Mouse (Mus musculus): ENCODE results near the gene Psen2. TPM values are rescaled to one million over a fixed set of nuclear protein-coding genes. Genes with fewer than 3 reads are reported as not detected.

Gene Psen2
- polyA plus RNA-seq, 1 experiment from 2014 or later: 8.3 TPM

- Histone ChIP-seq H3K4me1 (ENCODE audit: control insufficient read depth, insufficient read depth, low read length) (peaks cover 6% of the 10 kb centered on the region; the same call in 1 of the 2 replicates), H3K27ac (replicated peaks; ENCODE audit: low read depth, low read length) (no peak overlapping the region), H3K36me3 (ENCODE audit: control insufficient read depth, insufficient read depth, low read length) (no peaks in the 10 kb centered on the region), H3K27me3 (ENCODE audit: control insufficient read depth, insufficient read depth, low read length) (no peaks in the 10 kb centered on the region), H3K4me3 (ENCODE audit: low read depth, low read length) (no peak overlapping the region), H3K4me2 (ENCODE audit: low read depth, severe bottlenecking) (no peak overlapping the region), H3K9me3 (ENCODE audit: control insufficient read depth, low read length) (no peaks in the 10 kb centered on the region), H3K9ac (ENCODE audit: low read length) (no peak overlapping the region)
- WGBS: 44% methylated on average over 4 of the region's 4 CpGs
- ATAC-seq (ENCODE audit: insufficient number of reproducible peaks, low FRiP score, low TSS enrichment, low read depth): no peak
- no peak for DNase-seq (ENCODE audit: low spot score)
Measured at GRCm38 (mm10) chr1:180300997-180301396, 37.8 kb upstream of the Psen2 start.

- DNase-seq (ENCODE audit: low spot score) (no peak), ATAC-seq (ENCODE audit: insufficient number of reproducible peaks, low FRiP score, low TSS enrichment, low read depth) (no peak)
- H3K4me2 ChIP-seq (ENCODE audit: low read depth, severe bottlenecking): no peak overlapping the region
- no peak overlapping the region for H3K4me3 ChIP-seq (ENCODE audit: low read depth, low read length)
- H3K4me1 ChIP-seq (ENCODE audit: control insufficient read depth, insufficient read depth, low read length): peaks cover 6% of the 10 kb centered on the region; the same call in 1 of the 2 replicates
- H3K27me3 ChIP-seq (ENCODE audit: control insufficient read depth, insufficient read depth, low read length): no peaks in the 10 kb centered on the region
- H3K9me3 ChIP-seq (ENCODE audit: control insufficient read depth, low read length): no peaks in the 10 kb centered on the region
- H3K27ac ChIP-seq (replicated peaks; ENCODE audit: low read depth, low read length): no peak overlapping the region
- 90% methylated on average over 4 of the region's 4 CpGs for WGBS
- no peak overlapping the region for H3K9ac ChIP-seq (ENCODE audit: low read length)
- H3K36me3 ChIP-seq (ENCODE audit: control insufficient read depth, insufficient read depth, low read length): no peaks in the 10 kb centered on the region
Measured at GRCm38 (mm10) chr1:180300292-180300691, 37.1 kb upstream of the Psen2 start.

GRCm38 (mm10) chr1:180299697-180300096 lies 36.5 kb upstream of the Psen2 start:
- H3K36me3 ChIP-seq (ENCODE audit: control insufficient read depth, insufficient read depth, low read length): no peaks in the 10 kb centered on the region
- no peak for ATAC-seq (ENCODE audit: insufficient number of reproducible peaks, low FRiP score, low TSS enrichment, low read depth)
- WGBS: 94% methylated on average over 4 of the region's 4 CpGs

GRCm38 (mm10) chr1:180296088-180296487 lies 32.9 kb upstream of the Psen2 start:
- Histone ChIP-seq H3K9ac (ENCODE audit: low read length) (no peak overlapping the region), H3K27me3 (ENCODE audit: control insufficient read depth, insufficient read depth, low read length) (no peaks in the 10 kb centered on the region), H3K4me3 (ENCODE audit: low read depth, low read length) (no peak overlapping the region), H3K4me2 (ENCODE audit: low read depth, severe bottlenecking) (no peak overlapping the region), H3K4me1 (ENCODE audit: control insufficient read depth, insufficient read depth, low read length) (peaks cover 6% of the 10 kb centered on the region; the same call in 1 of the 2 replicates), H3K36me3 (ENCODE audit: control insufficient read depth, insufficient read depth, low read length) (no peaks in the 10 kb centered on the region), H3K9me3 (ENCODE audit: control insufficient read depth, low read length) (no peaks in the 10 kb centered on the region), H3K27ac (replicated peaks; ENCODE audit: low read depth, low read length) (no peak overlapping the region)
- ATAC-seq (ENCODE audit: insufficient number of reproducible peaks, low FRiP score, low TSS enrichment, low read depth): no peak
- no peak for DNase-seq (ENCODE audit: low spot score)
- 94% methylated on average over 9 of the region's 9 CpGs for WGBS

More at GRCm38 (mm10) chr1:180299697-180300096, 36.5 kb upstream of the Psen2 start:
- H3K4me1 ChIP-seq (ENCODE audit: control insufficient read depth, insufficient read depth, low read length): peaks cover 6% of the 10 kb centered on the region; the same call in 1 of the 2 replicates
- DNase-seq (ENCODE audit: low spot score): no peak
- H3K27ac ChIP-seq (replicated peaks; ENCODE audit: low read depth, low read length): no peak overlapping the region
- no peaks in the 10 kb centered on the region for H3K9me3 ChIP-seq (ENCODE audit: control insufficient read depth, low read length)
- H3K27me3 ChIP-seq (ENCODE audit: control insufficient read depth, insufficient read depth, low read length): no peaks in the 10 kb centered on the region
- H3K4me2 ChIP-seq (ENCODE audit: low read depth, severe bottlenecking): no peak overlapping the region
- no peak overlapping the region for H3K4me3 ChIP-seq (ENCODE audit: low read depth, low read length)
- no peak overlapping the region for H3K9ac ChIP-seq (ENCODE audit: low read length)

GRCm38 (mm10) chr1:180290358-180290757 lies 27.1 kb upstream of the Psen2 start:
- no peak for ATAC-seq (ENCODE audit: insufficient number of reproducible peaks, low FRiP score, low TSS enrichment, low read depth)
- 87% methylated on average over 4 of the region's 4 CpGs for WGBS

GRCm38 (mm10) chr1:180289788-180290187 lies 26.6 kb upstream of the Psen2 start:
- peaks cover 25% of the 10 kb centered on the region for H3K4me1 ChIP-seq (ENCODE audit: control insufficient read depth, insufficient read depth, low read length)
- H3K36me3 ChIP-seq (ENCODE audit: control insufficient read depth, insufficient read depth, low read length): no peaks in the 10 kb centered on the region
- no peak overlapping the region for H3K4me2 ChIP-seq (ENCODE audit: low read depth, severe bottlenecking)
- no peaks in the 10 kb centered on the region for H3K9me3 ChIP-seq (ENCODE audit: control insufficient read depth, low read length)
- no peak overlapping the region for H3K27ac ChIP-seq (replicated peaks; ENCODE audit: low read depth, low read length)
- no peak for ATAC-seq (ENCODE audit: insufficient number of reproducible peaks, low FRiP score, low TSS enrichment, low read depth)
- no peaks in the 10 kb centered on the region for H3K27me3 ChIP-seq (ENCODE audit: control insufficient read depth, insufficient read depth, low read length)
- DNase-seq (ENCODE audit: low spot score): no peak
- WGBS: 73% methylated on average over 5 of the region's 5 CpGs
- H3K9ac ChIP-seq (ENCODE audit: low read length): no peak overlapping the region
- no peak overlapping the region for H3K4me3 ChIP-seq (ENCODE audit: low read depth, low read length)

More at GRCm38 (mm10) chr1:180290358-180290757, 27.1 kb upstream of the Psen2 start:
- H3K4me1 ChIP-seq (ENCODE audit: control insufficient read depth, insufficient read depth, low read length): peaks cover 21% of the 10 kb centered on the region
- H3K4me2 ChIP-seq (ENCODE audit: low read depth, severe bottlenecking): no peak overlapping the region
- no peak for DNase-seq (ENCODE audit: low spot score)
- no peak overlapping the region for H3K27ac ChIP-seq (replicated peaks; ENCODE audit: low read depth, low read length)
- no peaks in the 10 kb centered on the region for H3K36me3 ChIP-seq (ENCODE audit: control insufficient read depth, insufficient read depth, low read length)
- no peak overlapping the region for H3K9ac ChIP-seq (ENCODE audit: low read length)
- no peaks in the 10 kb centered on the region for H3K9me3 ChIP-seq (ENCODE audit: control insufficient read depth, low read length)
- no peaks in the 10 kb centered on the region for H3K27me3 ChIP-seq (ENCODE audit: control insufficient read depth, insufficient read depth, low read length)
- H3K4me3 ChIP-seq (ENCODE audit: low read depth, low read length): no peak overlapping the region

GRCm38 (mm10) chr1:180288872-180289468 lies 25.7 kb upstream of the Psen2 start:
- no peaks in the 10 kb centered on the region for H3K9me3 ChIP-seq (ENCODE audit: control insufficient read depth, low read length)
- no peak for ATAC-seq (ENCODE audit: insufficient number of reproducible peaks, low FRiP score, low TSS enrichment, low read depth)
- peaks cover 33% of the 10 kb centered on the region for H3K4me1 ChIP-seq (ENCODE audit: control insufficient read depth, insufficient read depth, low read length)
- no peaks in the 10 kb centered on the region for H3K36me3 ChIP-seq (ENCODE audit: control insufficient read depth, insufficient read depth, low read length)
- H3K4me2 ChIP-seq (ENCODE audit: low read depth, severe bottlenecking): no peak overlapping the region
- H3K4me3 ChIP-seq (ENCODE audit: low read depth, low read length): no peak overlapping the region
- H3K9ac ChIP-seq (ENCODE audit: low read length): no peak overlapping the region
- no peak for DNase-seq (ENCODE audit: low spot score)
- WGBS: 84% methylated on average over 7 of the region's 7 CpGs
- H3K27me3 ChIP-seq (ENCODE audit: control insufficient read depth, insufficient read depth, low read length): no peaks in the 10 kb centered on the region
- no peak overlapping the region for H3K27ac ChIP-seq (replicated peaks; ENCODE audit: low read depth, low read length)

GRCm38 (mm10) chr1:180288227-180288626 lies 25.0 kb upstream of the Psen2 start:
- no peak for DNase-seq (ENCODE audit: low spot score)
- H3K9me3 ChIP-seq (ENCODE audit: control insufficient read depth, low read length): no peaks in the 10 kb centered on the region
- H3K27ac ChIP-seq (replicated peaks; ENCODE audit: low read depth, low read length): no peak overlapping the region
- no peak overlapping the region for H3K4me3 ChIP-seq (ENCODE audit: low read depth, low read length)
- H3K4me2 ChIP-seq (ENCODE audit: low read depth, severe bottlenecking): no peak overlapping the region
- peaks cover 39% of the 10 kb centered on the region for H3K4me1 ChIP-seq (ENCODE audit: control insufficient read depth, insufficient read depth, low read length)
- no peaks in the 10 kb centered on the region for H3K36me3 ChIP-seq (ENCODE audit: control insufficient read depth, insufficient read depth, low read length)
- no peak for ATAC-seq (ENCODE audit: insufficient number of reproducible peaks, low FRiP score, low TSS enrichment, low read depth)
- H3K9ac ChIP-seq (ENCODE audit: low read length): no peak overlapping the region
- WGBS: 85% methylated on average over 7 of the region's 7 CpGs
- no peaks in the 10 kb centered on the region for H3K27me3 ChIP-seq (ENCODE audit: control insufficient read depth, insufficient read depth, low read length)
